Mouse (Mus musculus) T-helper 2 cell (primary cell): ENCODE measurements around the gene Cypt3.

Source experiments
- in situ Hi-C: fragments of 300-600 bp; cut with MboI, MseI; formaldehyde crosslinking; loops from one replicate; pipeline ENCODE4 v1.15.1; 2025; ENCODE audit warnings: high pct_unique_total_duplicates

Gene Cypt3

GRCm38 (mm10) chrX:153558293-153558692, at the start of gene Cypt3:
Cypt3 (plus strand) TSS chrX:153558593.
- in situ Hi-C loops = no loop called here

- in situ Hi-C loops = no loop called here
Measured at GRCm38 (mm10) chrX:153515491-153515890, 42.9 kb upstream of the Cypt3 start.

GRCm38 (mm10) chrX:153528399-153528798, 30.0 kb upstream of the Cypt3 start:
- in situ Hi-C loops = no loop called here

DNA sequence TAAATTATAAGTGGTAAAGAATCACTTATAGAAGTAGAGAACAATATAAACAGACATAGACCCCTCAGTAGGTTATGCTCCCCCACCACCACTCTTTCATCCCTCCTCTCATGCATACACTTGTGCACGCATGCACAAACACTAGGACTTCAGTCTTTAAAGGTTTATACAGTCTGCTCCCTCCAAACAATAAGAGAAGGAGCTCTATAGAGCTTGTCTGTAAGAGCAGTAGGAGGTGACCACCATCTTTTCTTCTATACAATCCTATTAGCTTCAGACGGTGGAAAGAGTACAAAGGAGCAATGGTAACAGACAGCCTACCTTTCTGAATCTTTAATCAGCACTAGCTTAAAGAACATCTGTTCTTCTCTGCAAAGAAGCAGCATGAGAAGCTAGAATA, 1.8 kb upstream of the Cypt3 start:
- in situ Hi-C loops = no loop called here

- in situ Hi-C loops = no loop called here
Measured at GRCm38 (mm10) chrX:153564650-153565049, 6.3 kb downstream of the Cypt3 start.

DNA sequence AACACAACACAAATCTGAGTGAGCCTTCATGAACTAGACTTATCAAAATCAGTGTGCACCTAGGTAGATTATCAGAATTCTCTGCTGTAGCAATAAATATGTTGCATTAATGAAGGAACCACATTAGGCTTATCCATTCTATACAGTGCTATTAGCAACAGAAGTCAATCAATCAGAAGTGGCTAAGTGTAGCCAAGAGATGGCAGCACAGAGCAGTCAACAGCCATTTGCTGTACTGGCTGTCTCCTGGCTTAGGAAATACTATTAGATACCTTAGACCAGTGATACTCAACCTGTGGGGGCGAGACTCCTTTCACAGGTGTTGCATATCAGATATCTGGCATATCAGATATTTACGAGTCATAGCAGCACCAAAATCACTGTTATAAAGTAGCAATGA, 41.2 kb downstream of the Cypt3 start:
- in situ Hi-C loops = no loop called here
